Mouse (Mus musculus): ENCODE measurements around the gene Gm36864.
A peak's percentile ranks its signal among the peaks of the same experiment; 100 is the strongest.

The Gm36864 gene

DNA sequence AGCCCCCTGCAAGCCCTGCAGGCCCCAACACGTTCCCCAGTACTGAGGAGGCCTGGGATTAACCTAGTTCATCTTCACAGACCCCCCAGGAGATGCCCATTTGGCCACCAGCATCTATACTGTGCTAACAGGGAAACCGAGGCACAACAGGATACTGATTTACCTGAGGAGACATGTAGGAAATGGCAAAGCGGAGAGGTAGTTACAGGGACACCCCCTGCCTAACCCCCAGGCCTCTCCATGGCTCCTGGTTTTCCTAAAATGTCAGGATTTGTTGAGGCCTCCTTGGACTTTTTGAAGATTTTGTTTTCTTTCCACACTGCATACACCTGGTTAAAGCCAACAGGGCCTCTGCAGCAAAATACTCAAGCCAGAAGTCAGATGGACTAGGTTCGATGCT is 21.3 kb downstream of the Gm36864 start, which contains the start of gene Acp4:
Acp4 (minus strand) TSS at position 101 of the 400 bp plus-strand sequence.
- no peak for DNase-seq (ENCODE audit: low spot score)

DNA sequence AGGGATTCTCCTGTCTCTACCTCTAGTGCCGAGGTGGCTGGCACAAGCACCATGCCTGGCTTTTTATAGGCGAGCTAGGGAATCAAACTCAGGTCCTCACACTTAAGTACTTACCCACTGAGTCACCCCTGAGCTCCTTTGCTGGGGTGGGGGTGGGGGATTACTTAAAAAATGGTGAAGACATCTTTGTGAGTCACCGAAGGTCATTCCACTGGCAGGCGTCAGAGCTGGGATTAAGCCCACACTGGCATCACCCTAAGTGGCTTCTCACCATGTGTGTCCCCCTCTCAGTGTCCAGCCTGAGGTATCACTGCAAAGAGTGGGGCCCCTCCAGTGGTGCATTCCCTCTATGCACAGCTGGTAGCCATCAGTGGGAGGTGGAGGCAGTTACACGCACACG is 24.4 kb downstream of the Gm36864 start:
- no peak for DNase-seq (ENCODE audit: low spot score)

DNA sequence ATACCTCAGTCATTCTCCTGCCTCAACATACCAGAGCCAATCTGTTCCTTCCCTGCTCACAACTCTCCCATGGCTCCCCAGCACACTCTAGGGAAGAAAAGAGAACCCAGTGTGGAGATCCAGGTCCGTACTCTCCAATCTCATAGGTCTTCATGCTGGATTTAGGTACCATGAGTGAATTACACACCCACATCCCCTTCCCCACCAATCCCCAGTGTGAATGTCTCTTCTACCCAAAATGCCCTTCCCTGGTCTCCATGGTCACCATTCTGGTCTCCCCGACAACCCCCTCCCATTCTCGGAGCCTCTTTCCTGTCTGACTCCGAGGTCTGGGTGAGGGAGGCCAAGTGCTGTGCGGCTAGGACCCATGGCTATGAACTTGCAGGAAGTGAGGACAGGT is 25.2 kb downstream of the Gm36864 start, which contains the start of gene Gm15517:
Gm15517 (plus strand) TSS at position 301 of the 400 bp plus-strand sequence.
- no peak for DNase-seq (ENCODE audit: low spot score)

DNA sequence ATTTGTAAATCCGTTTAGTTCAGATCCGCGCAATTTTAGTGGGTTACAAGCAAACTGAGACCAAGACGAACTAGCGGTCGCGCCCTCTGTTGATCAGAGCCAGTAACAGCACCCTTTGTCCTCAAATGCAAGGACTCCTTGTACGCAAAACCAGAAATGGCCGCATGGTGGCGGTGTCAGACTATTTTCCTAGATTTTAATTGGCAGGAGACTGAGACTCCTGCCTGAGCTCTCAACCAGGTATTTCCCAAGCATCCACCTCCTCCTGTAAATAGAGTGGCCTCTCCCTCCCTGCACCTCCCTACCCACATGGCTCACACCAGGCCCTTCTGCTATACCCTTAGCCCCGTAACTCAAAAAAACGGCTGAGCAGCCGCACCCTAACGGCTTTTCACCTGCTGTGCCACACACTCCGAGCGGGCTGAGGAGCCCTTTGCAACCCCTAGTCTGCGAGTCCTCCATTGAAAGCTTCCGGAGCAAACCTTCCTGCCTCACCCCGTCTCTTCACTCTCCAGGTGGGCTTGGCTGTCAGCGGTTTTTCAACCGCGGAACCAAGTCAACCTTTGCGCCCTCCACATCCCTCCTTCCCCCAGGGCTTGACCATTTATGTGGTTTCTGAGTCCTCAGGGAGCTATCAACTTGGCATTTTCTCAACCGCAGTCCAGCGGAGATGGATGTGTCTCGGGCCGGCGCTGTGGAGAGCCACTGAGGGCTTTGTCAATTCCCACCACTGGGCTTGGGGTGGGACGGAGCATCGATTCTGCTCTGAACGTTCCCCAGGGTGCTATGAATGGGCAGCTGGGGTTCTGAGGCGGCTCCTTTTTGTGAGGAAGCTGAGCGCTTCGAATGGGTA is 27.0 kb downstream of the Gm36864 start:
- DNase-seq (ENCODE audit: low spot score), result peak; percentile 94

DNA sequence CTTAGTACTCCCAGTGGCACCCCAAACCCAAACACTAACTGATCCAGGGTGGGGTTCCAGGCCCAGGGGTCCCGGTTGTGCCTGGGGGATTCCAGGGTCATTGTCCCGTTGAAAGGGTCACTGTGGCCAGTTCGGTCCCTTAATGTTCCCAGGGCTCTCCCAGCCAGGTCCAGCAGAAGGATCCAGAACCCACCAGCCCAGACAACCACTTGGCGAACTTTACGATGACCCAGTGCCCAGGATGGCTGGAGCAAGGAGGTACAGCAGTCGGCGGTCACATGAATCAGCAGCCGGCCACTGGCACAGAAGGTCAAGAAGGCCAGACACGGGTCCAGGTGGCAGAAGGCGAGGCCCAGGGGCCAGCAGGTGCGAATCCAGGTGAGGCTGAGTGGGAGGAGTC is 32.1 kb downstream of the Gm36864 start:
- DNase-seq (ENCODE audit: low spot score), result no peak

DNA sequence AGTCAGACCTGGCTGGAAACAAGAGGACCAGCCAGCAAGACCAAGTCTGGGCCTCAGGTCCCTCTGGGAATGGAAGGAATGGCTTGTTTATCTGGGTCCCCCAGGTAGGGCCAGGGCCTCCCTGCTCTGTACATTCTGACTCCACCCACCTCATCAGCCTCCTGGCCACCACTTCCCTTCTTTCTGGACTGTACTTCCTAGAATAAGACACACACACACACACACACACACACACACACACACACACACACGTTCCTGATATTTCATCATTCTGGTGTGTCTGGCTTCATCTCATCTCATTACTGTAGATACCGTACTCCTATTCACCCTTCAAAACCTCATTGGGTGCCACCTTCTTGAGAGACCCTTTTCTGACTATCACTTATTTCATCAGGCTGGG is 33.4 kb downstream of the Gm36864 start:
- no peak for DNase-seq (ENCODE audit: low spot score)

DNA sequence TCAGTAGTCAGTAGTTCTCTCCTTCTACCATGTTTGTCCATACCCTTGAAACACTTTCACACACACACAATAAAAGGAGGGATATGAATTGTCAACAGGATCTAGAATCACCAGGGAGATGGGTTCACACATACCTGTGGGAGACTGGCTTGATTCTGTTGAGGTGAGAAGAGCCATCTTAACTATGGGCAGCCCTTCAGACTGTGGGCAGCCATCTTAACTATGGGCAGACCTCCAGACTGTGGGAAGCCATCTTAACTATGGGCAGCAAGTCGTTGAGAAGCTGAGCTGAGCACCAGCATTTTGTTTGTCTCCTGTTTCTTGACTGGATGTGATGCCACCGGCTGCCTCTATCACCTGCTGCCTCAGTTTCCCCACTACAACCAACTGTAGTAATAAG is 35.3 kb downstream of the Gm36864 start:
- DNase-seq (ENCODE audit: low spot score), result no peak

DNA sequence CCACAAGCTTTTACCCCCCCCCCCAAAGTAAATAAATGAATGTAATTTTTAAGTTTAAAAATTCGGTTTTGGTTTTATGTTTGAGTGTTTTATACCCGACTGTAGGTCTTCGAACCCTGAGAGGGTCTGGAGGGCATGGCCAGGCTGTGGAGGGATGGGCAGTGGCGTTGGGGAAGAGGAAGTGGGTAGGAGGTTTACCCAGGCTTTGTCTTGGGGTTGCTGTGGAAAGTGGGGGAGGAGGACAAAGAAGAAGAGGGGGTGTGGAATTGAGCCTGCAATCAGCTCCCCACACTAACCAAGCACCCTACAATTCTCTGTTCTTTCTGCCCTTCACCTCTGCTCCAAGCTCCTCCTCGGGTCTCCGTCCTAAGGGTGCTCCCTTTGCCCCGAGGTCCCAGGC is 36.6 kb downstream of the Gm36864 start:
- no peak for DNase-seq (ENCODE audit: low spot score)

DNA sequence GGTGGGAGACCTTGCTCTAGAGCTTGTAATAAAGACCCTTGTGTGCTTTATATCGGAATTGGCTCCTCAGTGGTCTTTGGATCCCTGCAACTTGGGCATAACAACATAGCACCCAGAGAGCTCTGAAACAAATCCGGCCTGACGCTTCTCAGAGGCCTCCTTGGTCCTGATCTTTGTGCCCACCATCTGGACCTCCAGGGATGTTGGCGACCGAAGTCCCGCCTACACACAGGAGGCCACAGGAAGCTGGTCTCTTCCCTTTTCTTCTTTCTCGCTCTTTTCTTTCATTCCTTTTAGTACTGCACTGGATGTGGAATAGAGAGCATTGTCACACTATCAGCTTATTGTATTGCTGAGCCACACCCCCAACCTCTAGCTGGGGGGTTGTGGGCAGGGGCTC is 37.5 kb downstream of the Gm36864 start:
- no peak for DNase-seq (ENCODE audit: low spot score)

DNA sequence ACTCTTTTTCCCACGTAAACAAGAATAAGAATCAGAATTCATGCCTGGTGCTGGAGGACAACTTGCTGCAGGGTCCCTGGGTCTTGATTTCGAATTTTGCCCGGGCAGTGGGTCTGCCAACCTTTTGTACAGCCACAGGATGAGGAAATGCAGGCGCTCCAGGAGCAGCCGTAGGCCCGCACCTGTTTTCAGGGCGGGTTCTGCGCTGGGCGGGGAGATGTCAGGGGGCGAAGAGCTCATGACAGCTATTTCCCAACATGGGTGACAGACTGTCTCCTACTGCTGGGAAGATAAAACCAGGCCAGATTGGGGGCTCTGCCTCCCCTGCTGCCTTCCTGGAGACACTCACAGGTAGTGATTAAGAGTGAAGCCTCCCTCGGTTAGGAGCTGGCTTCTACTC is 38.1 kb downstream of the Gm36864 start:
- DNase-seq (ENCODE audit: low spot score), result no peak

DNA sequence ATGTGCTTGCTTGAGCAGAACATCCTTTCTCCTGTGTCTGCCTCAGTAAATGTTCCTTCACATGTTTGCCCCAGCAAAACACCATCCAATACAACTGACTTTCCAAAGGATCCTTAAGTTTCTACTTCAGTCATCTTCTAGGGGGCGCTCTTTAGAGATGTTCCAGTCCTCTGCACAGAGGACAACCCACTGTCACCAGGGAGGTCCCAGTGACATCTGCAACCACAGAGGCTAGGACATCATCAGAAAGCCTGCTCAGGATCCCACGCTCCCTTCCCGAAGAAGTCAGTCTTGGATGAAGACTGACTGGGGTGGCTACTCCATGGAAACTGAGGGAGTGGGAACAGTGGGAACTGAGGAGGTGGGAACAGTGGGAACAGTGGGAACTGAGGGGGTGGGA is 39.6 kb downstream of the Gm36864 start:
- no peak for DNase-seq (ENCODE audit: low spot score)

DNA sequence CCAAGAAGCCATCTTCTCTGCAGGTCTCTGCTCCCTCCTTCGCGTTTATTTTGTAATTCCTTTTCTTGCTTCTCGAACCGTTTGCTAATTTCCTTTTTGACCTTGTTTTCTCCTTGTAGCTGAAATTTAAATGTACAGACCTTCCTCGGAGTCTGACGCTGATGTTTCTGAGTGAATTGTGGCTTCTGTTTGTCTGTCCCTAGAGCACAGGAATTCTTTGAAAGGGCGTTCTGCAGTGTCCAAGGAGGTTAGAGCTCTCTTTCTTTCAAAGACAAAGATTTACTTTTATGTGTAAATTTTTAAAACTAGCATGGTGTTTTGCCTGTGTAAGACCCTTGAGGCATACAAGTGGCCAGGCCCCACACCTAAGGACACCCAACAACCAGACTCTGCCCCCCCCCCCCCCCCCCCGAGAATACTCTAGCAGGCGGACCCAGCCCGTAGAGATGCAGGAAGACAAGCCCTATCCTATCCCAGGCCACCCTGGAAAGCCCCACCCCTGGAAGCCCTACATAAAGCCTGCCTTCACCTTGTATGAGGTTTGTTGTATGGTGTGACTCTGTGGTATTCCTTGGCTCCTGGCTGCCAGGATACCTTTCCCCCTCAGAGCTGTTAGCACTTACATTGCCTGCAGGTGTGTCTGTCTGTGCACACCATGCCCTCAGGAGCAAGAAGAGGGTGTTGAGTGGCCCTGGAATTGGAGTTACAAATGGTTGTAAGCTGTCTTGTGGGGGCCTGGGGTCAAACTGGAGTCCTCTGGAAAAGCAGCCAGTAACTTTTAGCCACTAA is 40.7 kb downstream of the Gm36864 start:
- no peak for DNase-seq (ENCODE audit: low spot score)

DNA sequence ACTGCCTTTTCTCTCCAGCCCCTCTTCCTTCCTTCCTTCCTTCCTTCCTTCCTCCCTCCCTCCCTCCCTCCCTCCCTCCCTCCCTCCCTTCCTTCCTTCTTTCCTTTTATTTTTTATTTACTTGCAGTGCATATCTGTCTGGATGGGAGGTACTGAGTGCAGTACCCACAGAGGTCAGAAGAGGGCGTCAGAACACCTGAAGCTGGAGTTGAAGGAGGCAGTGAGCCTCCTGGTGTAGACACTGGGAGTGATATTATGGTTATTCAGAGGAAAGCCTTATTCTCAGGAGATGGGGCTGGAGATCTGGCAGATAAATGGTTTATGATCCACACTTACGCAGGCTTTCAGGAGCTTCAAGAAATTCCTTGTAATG is 41.3 kb downstream of the Gm36864 start:
- DNase-seq (ENCODE audit: low spot score), result no peak

DNA sequence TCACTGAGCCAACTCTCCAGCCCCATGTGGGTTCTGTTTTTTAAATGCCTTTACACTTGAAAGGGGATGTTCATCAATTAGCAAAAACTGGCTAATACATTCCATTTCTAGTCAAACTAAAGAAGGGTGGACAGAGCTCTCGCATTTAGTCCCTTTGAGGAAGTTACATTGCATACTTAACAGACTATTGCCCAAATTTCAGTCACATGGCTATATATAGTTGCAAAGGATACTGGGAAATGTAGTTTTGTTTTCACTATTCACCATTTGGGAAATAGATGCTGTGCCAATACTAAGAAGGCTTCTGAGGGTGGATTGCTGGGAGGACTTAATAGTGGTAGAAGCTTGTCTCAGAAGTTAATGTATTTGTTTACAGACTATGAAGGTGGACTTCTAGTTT is 45.0 kb downstream of the Gm36864 start:
- no peak for DNase-seq (ENCODE audit: low spot score)

DNA sequence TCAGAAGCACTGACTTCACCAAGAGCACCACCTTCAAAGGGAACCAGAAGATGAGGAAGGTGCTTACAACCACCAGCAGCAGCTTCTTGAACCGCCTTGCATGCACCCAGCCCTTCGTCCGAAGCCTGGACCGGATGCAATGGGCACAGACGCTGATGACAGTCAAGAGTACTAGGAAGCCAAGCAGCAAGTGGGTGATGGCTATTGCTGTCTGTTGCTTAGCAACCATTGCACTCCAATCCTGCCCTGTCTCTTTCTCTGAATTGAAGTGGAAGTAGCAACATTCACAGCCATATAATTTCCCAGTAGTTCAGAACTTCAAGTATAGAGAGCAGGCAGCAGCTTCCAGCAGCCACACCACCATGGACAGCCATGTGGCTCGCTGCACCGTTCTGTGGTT is 45.6 kb downstream of the Gm36864 start:
- peak; percentile 13 for DNase-seq (ENCODE audit: low spot score)

DNA sequence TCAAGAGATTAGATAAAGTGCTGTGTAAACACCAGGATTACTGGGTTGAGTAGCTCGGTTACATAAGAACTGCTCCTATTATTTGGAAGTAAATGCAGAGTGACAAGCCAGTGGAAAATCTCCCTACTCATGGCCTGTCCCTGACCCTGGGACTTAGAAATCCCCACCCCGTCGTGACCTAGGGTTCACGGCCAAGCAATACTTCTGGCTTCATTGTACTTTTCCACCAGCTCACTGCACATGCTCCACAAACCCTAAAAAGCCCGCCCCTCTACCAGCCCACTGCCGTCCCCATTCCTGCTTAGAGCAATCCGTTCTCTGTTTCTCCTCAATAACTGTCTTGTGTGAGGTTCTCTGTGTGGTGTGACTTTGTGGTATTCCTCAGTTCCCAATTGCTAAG is 51.8 kb downstream of the Gm36864 start:
- DNase-seq (ENCODE audit: low spot score), result no peak

DNA sequence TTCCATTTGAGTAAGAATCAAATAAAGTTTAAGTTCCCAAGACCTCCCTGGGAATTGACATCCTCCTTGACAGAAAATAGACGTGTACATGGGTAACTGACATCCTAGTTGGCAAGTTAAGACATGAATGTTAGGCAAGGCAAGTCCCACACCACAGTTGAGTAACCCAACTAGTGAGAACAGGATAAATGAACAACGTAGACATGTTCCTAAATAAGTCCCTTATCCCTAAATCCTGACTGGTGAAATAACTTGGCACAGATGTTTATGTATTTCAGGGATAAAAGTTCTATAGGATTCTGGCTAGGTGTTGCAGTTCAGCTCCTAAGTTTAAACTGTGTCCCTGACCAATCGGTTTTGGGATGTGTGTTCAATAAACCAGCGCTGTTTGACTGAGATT is 55.0 kb downstream of the Gm36864 start:
- no peak for DNase-seq (ENCODE audit: low spot score)

DNA sequence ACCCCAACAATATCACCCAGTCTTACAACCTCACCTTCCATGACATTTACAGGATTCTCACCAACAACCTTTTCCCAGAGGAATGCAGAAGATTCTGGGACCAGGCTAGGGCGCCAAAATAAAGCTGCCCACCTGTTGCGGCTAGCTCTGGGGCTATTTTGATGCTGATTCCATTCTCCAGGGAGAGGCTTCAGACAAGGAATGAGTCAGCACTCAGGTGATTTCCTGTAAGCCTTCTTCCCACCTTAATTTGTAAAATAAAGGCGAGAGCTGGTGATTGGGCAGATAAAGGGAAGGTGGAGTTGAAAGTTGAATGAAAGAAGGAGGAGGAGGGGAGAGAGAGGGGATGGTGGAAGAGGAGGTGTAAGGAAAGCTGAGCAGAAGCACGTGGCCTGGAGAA is 55.4 kb downstream of the Gm36864 start:
- no peak for DNase-seq (ENCODE audit: low spot score)

Data from MN1 (cell line).